Mouse (Mus musculus) neural tube, embryonic 13.5 days (tissue): ENCODE data around the gene 6430571L13Rik. TPM values are rescaled to one million over a fixed set of nuclear protein-coding genes. Genes with fewer than 3 reads are reported as not detected.

ENCODE experiments used
- ATAC-seq: fragments of 200-750 bp; cut with Nextera tagmentation; 2 replicates; pipeline ENCODE4 v1.8.0; 2017; ENCODE audit warnings: low read depth, mild to moderate bottlenecking, moderate TSS enrichment, moderate library complexity
- H3K27ac ChIP-seq: fragments of 300-500 bp; sonication (generic); replicated peaks from 2 replicates; pipeline ENCODE4 v1.5.1; 2015; ENCODE audit warnings: moderate library complexity, mild to moderate bottlenecking, inconsistent platforms
- H3K27me3 ChIP-seq: fragments of 300-500 bp; sonication (generic); 2 replicates; pipeline ENCODE4 v1.6.1; 2015; ENCODE audit warnings: mild to moderate bottlenecking, inconsistent platforms
- H3K36me3 ChIP-seq: fragments of 300-500 bp; sonication (generic); 2 replicates; pipeline ENCODE4 v1.6.1; 2015; ENCODE audit warnings: mild to moderate bottlenecking, inconsistent platforms
- H3K4me1 ChIP-seq: fragments of 300-500 bp; sonication (generic); replicated peaks from 2 replicates; pipeline ENCODE4 v1.6.1; 2015; ENCODE audit warnings: inconsistent platforms
- H3K4me2 ChIP-seq: fragments of 300-500 bp; sonication (generic); 2 replicates; pipeline ENCODE4 v1.6.1; 2015; ENCODE audit warnings: inconsistent platforms, mild to moderate bottlenecking, moderate library complexity
- H3K4me3 ChIP-seq: fragments of 300-500 bp; sonication (generic); 2 replicates; pipeline ENCODE4 v1.5.1; 2015; ENCODE audit warnings: mild to moderate bottlenecking, inconsistent platforms
- H3K9ac ChIP-seq: fragments of 300-500 bp; sonication (generic); 2 replicates; pipeline ENCODE4 v1.6.1; 2015; ENCODE audit warnings: moderate library complexity, mild to moderate bottlenecking, inconsistent platforms
- H3K9me3 ChIP-seq: fragments of 300-500 bp; sonication (generic); 2 replicates; pipeline ENCODE4 v1.6.1; 2016; ENCODE audit warnings: inconsistent platforms
- WGBS: fragments of 180-500 bp; shearing (Covaris S2); methylation state at CpG from one replicate; pipeline ENCODE4 v1.1.7; 2015; 5-methylcytosine and 5-hydroxymethylcytosine counted together
- polyA plus RNA-seq: library from polyadenylated mRNA; unstranded; fragments of >200 nt; fragmentation: Nextera tagmentation; extraction: Ambion mirVana; gene quantifications from 2 replicates; pipeline ENCODE4 v1.2.1, GENCODE M21; 2015

The 6430571L13Rik gene
- polyA plus RNA-seq, 1 experiment from 2014 or later: 6.5 TPM

DNA sequence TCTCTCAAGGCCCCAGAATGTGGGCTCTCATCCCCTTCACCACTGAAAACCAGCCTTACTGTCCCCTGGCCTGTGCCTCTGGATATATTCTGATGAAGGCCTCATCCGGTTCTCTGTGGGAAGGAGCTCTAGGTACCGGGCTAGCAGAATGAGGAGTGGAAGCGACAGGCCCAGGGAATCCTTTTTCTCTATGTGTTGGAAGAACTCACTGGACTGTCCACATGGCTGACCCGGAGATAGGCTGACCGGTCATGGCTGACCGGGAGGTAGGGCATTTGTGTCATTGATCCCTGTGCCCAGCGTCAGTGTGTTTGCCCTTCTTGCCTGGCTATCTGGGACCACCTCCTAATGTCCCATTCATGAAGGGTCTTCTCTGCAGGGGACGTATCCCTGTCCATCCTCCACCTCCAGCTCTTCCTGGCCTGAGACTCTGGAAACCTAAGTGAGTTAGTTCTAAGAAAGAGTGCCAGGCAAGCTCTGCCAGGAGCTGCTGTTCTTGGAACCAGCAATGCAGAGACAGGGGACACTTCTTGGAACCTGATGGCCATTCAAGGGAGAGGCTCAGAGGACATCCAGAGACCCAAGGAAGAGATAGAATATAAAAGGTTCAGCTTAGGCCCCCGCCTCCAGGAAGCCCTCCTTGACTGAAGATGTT is 31.9 kb upstream of the 6430571L13Rik start:
- H3K27me3 ChIP-seq: no peaks in the 10 kb centered on the region
- no peak overlapping the region for H3K4me2 ChIP-seq
- H3K4me3 ChIP-seq: no peak overlapping the region
- H3K9me3 ChIP-seq: no peaks in the 10 kb centered on the region
- no peaks in the 10 kb centered on the region for H3K36me3 ChIP-seq
- 86% methylated on average over 9 of the region's 9 CpGs for WGBS
- H3K27ac ChIP-seq: no peak overlapping the region
- no peak for ATAC-seq
- H3K9ac ChIP-seq: no peak overlapping the region
- no peaks in the 10 kb centered on the region for H3K4me1 ChIP-seq

- H3K9me3 ChIP-seq: no peaks in the 10 kb centered on the region
- no peak overlapping the region for H3K27ac ChIP-seq
- H3K4me2 ChIP-seq: no peak overlapping the region
- H3K27me3 ChIP-seq: no peaks in the 10 kb centered on the region
- H3K36me3 ChIP-seq: no peaks in the 10 kb centered on the region
- no peak for ATAC-seq
- no peaks in the 10 kb centered on the region for H3K4me1 ChIP-seq
- 83% methylated on average over 9 of the region's 9 CpGs for WGBS
- no peak overlapping the region for H3K9ac ChIP-seq
- no peak overlapping the region for H3K4me3 ChIP-seq
Measured at GRCm38 (mm10) chr9:107309171-107309570, 31.2 kb upstream of the 6430571L13Rik start.

DNA sequence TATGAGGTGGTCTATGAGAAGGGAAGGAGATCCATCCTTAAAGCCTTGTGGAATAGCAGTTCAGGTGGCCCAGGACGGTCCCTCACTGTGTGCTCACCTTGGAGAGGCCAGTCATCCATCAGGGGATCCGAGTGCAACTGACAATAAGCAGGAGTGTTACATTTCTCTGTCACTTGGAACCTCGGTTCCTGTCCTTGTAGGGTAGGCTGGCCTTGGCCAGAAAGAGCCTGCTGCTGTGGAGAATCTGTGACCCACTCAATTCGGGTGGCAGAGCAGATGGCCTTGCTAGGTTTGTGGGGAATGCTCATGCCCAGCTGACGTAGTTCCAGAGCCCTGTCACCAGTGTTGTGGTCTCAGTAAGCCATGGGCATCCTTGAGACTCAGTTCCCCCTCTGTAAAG is 30.8 kb upstream of the 6430571L13Rik start:
- Histone ChIP-seq H3K36me3 (no peaks in the 10 kb centered on the region), H3K27ac (no peak overlapping the region), H3K4me1 (no peaks in the 10 kb centered on the region), H3K4me2 (no peak overlapping the region), H3K27me3 (no peaks in the 10 kb centered on the region), H3K9ac (no peak overlapping the region), H3K4me3 (no peak overlapping the region), H3K9me3 (no peaks in the 10 kb centered on the region)
- 77% methylated on average over 5 of the region's 5 CpGs for WGBS
- ATAC-seq: no peak

DNA sequence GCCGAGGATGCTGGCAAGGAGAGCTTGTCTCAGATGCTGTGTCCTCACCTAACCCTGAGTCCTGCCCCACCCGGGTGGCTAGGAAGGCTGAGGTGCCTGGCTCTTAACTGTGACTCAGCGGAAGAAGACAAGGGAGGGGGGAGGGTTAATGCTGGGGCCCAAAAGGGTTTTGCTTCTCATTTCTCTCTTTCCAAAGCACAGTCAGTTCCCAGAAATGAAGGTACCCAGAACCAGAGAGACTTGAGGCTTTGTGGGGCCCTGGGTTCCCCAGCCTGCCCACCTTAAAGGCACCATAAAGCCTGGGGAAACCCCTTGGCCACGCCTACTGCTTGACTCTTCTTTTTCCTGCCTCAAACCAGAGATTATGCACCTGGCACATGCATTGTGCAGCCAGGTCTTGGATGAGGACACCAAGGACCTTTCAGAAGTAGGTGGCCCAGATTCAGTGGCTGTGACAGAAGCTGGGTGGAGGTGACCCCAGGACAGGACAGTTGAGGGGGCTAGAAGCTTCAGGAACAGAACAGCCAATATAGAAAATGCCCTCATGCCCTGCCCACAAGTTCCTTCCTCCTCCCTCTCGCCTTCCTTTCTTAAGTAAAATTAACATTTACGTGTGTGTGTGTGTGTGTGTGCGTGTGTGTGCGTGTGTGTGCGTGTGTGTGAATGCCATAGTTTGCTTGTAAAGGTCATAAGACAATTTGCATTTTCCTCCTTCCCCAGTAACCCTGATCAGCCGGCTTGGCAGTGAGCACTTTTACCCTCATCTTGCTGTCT is 27.4 kb upstream of the 6430571L13Rik start:
- H3K36me3 ChIP-seq: no peaks in the 10 kb centered on the region
- WGBS: 69% methylated on average over 10 of the region's 10 CpGs
- H3K4me1 ChIP-seq: no peaks in the 10 kb centered on the region
- H3K9ac ChIP-seq: no peak overlapping the region
- H3K4me3 ChIP-seq: no peak overlapping the region
- H3K27me3 ChIP-seq: no peaks in the 10 kb centered on the region
- no peak overlapping the region for H3K4me2 ChIP-seq
- no peak for ATAC-seq
- H3K9me3 ChIP-seq: no peaks in the 10 kb centered on the region
- H3K27ac ChIP-seq: no peak overlapping the region

DNA sequence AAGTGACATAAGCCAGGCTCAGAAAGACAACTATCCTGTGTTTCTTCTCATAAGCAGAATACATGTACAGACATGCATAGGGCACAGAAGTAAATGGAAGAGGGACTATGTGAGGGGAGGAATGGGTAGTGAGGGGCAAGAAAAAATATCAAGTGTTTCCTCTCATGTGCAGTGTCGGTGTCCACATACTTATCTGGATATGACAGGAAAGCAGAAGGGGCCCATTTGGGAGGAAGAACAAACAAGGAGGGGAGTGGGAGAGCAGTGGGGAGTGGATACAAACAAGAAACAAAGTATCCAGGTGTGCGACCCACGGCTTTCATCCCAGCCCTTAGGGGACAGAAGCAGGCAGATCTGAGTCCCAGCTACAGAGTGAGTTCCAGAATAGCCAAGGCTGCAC is 26.5 kb upstream of the 6430571L13Rik start:
- Histone ChIP-seq H3K27me3 (no peaks in the 10 kb centered on the region), H3K4me3 (no peak overlapping the region), H3K27ac (no peak overlapping the region), H3K36me3 (no peaks in the 10 kb centered on the region), H3K4me2 (no peak overlapping the region), H3K4me1 (no peaks in the 10 kb centered on the region), H3K9me3 (no peaks in the 10 kb centered on the region), H3K9ac (no peak overlapping the region)
- no peak for ATAC-seq
- 86% methylated on average over 3 of the region's 3 CpGs for WGBS

DNA sequence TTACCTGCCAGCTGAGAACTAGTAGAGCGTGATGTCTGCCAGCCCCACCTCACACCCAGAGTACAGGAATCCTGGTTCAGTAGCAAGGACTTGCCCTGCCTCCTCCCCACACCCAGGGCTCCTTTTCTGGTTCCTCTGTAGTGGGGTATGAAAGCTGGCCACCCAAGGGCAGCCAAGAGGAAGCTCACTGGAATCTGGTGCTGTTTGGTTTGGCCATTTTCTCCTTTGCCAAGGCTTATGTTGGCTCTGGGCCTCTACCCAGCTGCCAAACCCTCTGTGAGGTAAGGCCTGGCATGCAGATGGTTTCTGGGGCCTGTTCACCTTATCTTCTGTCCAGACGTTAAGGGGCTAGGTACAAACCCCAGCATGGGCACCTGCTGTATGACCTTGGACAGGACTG is 24.6 kb upstream of the 6430571L13Rik start:
- Histone ChIP-seq H3K4me1 (no peaks in the 10 kb centered on the region), H3K4me3 (no peak overlapping the region), H3K27me3 (no peaks in the 10 kb centered on the region), H3K4me2 (no peak overlapping the region), H3K36me3 (no peaks in the 10 kb centered on the region), H3K9ac (no peak overlapping the region), H3K27ac (no peak overlapping the region), H3K9me3 (no peaks in the 10 kb centered on the region)
- no peak for ATAC-seq
- WGBS: 79% methylated on average over 2 of the region's 2 CpGs

DNA sequence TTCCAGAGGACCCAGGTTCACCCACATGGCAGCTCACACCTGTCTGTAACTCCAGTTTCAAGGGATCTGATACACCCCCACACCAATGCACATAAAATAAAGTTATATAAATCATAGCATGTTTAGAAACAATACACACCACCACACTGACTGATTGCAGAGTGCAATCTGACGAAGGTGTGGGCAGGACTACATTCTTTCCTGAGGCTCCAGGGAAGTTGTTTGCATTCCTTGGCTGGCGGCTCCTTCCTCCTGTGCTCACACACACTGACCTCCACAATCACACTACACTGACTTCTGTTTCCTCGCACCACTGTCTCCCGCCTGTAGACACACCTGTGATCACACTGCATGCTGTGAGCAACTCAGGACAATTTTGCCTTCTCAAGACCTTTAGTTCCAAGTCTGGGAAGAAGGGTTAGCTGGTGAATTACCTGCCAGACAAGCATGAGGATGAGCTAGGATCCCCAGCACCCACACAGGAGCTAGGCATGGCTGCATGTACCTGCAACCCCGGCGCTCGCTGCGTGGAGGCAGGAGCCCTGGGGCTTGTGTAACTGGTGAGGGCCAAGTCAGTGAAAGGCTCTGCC is 17.8 kb upstream of the 6430571L13Rik start:
- no peak for ATAC-seq
- no peak overlapping the region for H3K4me3 ChIP-seq
- H3K36me3 ChIP-seq: peaks cover 7% of the 10 kb centered on the region
- H3K4me1 ChIP-seq: no peaks in the 10 kb centered on the region
- H3K9me3 ChIP-seq: no peaks in the 10 kb centered on the region
- WGBS: 83% methylated on average over 8 of the region's 8 CpGs
- no peak overlapping the region for H3K9ac ChIP-seq
- no peaks in the 10 kb centered on the region for H3K27me3 ChIP-seq
- no peak overlapping the region for H3K27ac ChIP-seq
- no peak overlapping the region for H3K4me2 ChIP-seq

GRCm38 (mm10) chr9:107323558-107323957 is 16.8 kb upstream of the 6430571L13Rik start:
- 57% methylated on average over 6 of the region's 6 CpGs for WGBS
- no peak overlapping the region for H3K4me2 ChIP-seq
- no peaks in the 10 kb centered on the region for H3K4me1 ChIP-seq
- no peak overlapping the region for H3K9ac ChIP-seq
- no peaks in the 10 kb centered on the region for H3K9me3 ChIP-seq
- 0 out of 2 replicates have a peak overlapping the region, but pooled peaks have one; percentile 9 for H3K27ac ChIP-seq
- no peak for ATAC-seq
- H3K4me3 ChIP-seq: no peak overlapping the region
- peaks cover 17% of the 10 kb centered on the region for H3K36me3 ChIP-seq
- H3K27me3 ChIP-seq: no peaks in the 10 kb centered on the region

DNA sequence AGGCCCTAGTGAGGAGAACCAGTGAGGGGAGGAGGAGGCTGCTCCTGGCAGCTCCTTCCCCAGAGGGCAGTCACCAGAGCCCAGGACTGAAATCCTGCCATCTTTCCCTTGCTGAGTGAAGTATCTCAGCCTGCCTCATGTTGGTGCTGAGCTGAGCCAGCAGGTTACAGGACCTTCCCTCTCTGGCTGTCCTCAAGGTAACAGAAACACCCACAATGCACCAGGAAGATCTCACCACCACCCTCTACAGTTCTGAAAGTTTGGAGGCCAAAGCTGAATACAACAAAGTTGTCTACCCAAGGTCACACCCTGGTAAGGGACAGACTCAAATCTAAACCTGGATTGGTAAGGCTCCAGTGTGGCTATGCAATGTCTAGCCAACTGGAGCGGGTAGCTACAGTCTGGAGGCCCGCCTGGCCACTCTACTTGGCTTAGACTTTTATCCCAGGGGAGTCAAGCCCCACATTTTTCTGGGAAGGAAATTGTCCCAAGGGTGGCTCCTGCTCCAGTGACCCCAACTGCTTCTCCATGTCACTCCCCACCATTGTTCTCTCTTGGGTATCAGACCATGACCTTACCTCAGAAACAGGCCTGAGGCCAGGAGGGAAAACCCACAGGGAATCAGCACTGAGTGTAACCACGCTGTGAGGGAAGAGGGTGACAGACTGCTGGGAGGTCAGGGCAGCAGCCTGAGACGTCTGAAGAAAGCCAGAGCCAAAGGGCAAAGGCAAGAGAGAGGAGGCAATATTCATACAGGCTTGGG is 15.4 kb upstream of the 6430571L13Rik start:
- Histone ChIP-seq H3K36me3 (peaks cover 23% of the 10 kb centered on the region), H3K4me3 (no peak overlapping the region), H3K27me3 (no peaks in the 10 kb centered on the region), H3K27ac (no peak overlapping the region), H3K4me1 (no peaks in the 10 kb centered on the region), H3K9me3 (no peaks in the 10 kb centered on the region), H3K4me2 (no peak overlapping the region), H3K9ac (no peak overlapping the region)
- no peak for ATAC-seq
- WGBS: 61% methylated on average over 4 of the region's 4 CpGs

DNA sequence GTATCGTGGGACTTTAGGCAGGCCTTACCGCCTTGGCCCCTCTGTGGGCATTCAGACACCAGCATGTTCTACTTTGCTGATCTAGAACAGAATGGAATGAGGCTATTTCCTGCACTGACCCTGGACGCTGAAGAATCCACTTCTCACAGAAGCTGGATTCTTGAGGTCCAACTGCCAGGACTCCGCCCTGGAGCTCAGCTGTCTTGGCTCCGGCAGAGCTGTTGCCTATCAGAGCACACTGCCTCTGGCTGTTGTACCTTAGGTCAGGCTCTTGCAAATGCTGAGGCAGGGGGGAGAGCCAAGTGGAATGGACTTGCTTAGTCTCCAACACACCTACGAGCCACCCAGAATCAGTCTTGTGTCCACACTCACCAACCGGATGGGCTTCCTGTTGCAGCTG is 14.5 kb upstream of the 6430571L13Rik start:
- Histone ChIP-seq H3K9me3 (no peaks in the 10 kb centered on the region), H3K4me2 (no peak overlapping the region), H3K4me3 (no peak overlapping the region), H3K27me3 (no peaks in the 10 kb centered on the region), H3K36me3 (peaks cover 23% of the 10 kb centered on the region), H3K4me1 (no peaks in the 10 kb centered on the region), H3K27ac (no peak overlapping the region), H3K9ac (no peak overlapping the region)
- WGBS: 86% methylated on average over 7 of the region's 7 CpGs
- ATAC-seq: no peak

DNA sequence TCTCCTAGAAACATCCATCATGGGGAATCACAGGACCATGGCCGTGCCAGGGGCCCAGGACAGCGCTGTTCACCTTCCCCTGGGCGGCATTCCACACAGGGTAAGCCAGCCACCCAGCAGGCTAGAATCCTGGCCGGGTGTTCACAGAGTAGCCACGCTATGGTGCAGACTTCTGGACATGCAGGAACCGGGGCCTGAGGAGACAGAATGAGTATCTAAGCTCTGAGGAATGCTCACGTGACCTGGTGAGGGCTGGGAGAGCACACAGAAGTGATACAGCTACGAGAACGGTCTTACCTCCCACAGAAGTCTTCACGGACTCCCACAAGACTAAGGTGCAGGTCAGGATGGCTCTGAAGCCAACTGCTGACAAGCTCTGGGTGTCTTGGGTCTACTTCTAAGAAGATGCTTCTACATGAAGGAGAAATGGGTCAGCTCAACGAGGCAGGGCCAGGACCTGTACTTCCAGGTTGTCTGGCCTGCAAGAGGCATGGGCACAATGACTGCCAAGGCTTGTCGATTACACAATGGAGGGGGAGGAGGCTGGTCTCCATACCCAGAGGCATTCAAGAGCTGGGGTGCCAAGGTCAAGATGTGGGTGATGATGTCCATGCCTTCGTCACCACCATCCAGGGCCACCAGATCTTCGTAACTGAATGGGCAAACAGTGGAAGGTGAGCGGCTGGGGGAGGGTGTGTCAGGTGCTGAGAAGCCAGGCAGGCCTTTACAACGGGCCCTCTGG is 12.4 kb upstream of the 6430571L13Rik start:
- Histone ChIP-seq H3K27ac (no peak overlapping the region), H3K9me3 (no peaks in the 10 kb centered on the region), H3K9ac (no peak overlapping the region), H3K36me3 (peaks cover 36% of the 10 kb centered on the region), H3K4me1 (no peaks in the 10 kb centered on the region), H3K27me3 (no peaks in the 10 kb centered on the region), H3K4me3 (no peak overlapping the region), H3K4me2 (no peak overlapping the region)
- no peak for ATAC-seq
- WGBS: 92% methylated on average over 16 of the region's 16 CpGs
